Mouse (Mus musculus): ENCODE measurements around the gene Tagln3.

- TF ChIP-seq POLR2A (IDR thresholded peaks at IDR 0.05; ENCODE audit: borderline replicate concordance, insufficient read depth, low read length) (no peak), CTCF (IDR thresholded peaks at IDR 0.05; ENCODE audit: borderline replicate concordance, insufficient read depth, low read depth, low read length) (no peak)
Measured at GRCm38 (mm10) chr16:45695445-45696160, 28.8 kb downstream of the Tagln3 start.
